Mouse (Mus musculus): ENCODE results near the gene Obox6. TPM values are rescaled to one million over a fixed set of nuclear protein-coding genes. Genes with fewer than 3 reads are reported as not detected.

The Obox6 gene
- total and polyA plus RNA-seq, 2 experiments from 2014 or later = not detected

GRCm38 (mm10) chr7:15859657-15860056, 20.2 kb upstream of the Obox6 start:
- peak; percentile 8 for DNase-seq
- 0 out of 2 replicates have a peak, but pooled peaks have one; percentile 33 for TF ChIP-seq CTCF (IDR thresholded peaks at IDR 0.05; ENCODE audit: low read depth)
- no peaks in the 10 kb centered on the region for H3K4me1 ChIP-seq (ENCODE audit: insufficient read depth)
- H3K9ac ChIP-seq = no peak overlapping the region
- H3K4me2 ChIP-seq (ENCODE audit: low read depth) = no peak overlapping the region
- H3K27ac ChIP-seq (ENCODE audit: low read depth, low read length) = no peak overlapping the region
- WGBS = 35% methylated on average over 2 of the region's 2 CpGs
- H3K36me3 ChIP-seq (ENCODE audit: insufficient read depth) = no peaks in the 10 kb centered on the region
- ATAC-seq = no peak
- H3K9me3 ChIP-seq (ENCODE audit: low read length) = no peaks in the 10 kb centered on the region
- no peaks in the 10 kb centered on the region for H3K27me3 ChIP-seq (ENCODE audit: insufficient read depth, low read length)
- H3K4me3 ChIP-seq (ENCODE audit: low read depth, low read length) = no peak overlapping the region

Other genes starting within 250 kb of the Obox6 start
- not detected in 2 replicates for gene Obox3, start 199.8 kb downstream of the Obox6 start, total RNA-seq (2014; rRNA removed)
- gene Obox3, start 199.8 kb downstream of the Obox6 start, polyA plus RNA-seq (2015; fragmentation: Nextera tagmentation; extraction: Ambion mirVana) = not detected in 2 replicates
- gene Obox5, start 89.5 kb downstream of the Obox6 start, total RNA-seq (2014; rRNA removed) = not detected in 2 replicates
- not detected in 2 replicates for gene Obox5, start 89.5 kb downstream of the Obox6 start, polyA plus RNA-seq (2015; fragmentation: Nextera tagmentation; extraction: Ambion mirVana)
- 1.2 and 1.9 TPM in 2 replicates for gene Crx, start 40.3 kb upstream of the Obox6 start, total RNA-seq (2014; rRNA removed)
- gene Crx, start 40.3 kb upstream of the Obox6 start, polyA plus RNA-seq (2015; fragmentation: Nextera tagmentation; extraction: Ambion mirVana) = 0.05 and 0.25 TPM in 2 replicates
- gene Crxos, start 42.9 kb upstream of the Obox6 start, total RNA-seq (2014; rRNA removed) = not detected in 2 replicates
- gene Crxos, start 42.9 kb upstream of the Obox6 start, polyA plus RNA-seq (2015; fragmentation: Nextera tagmentation; extraction: Ambion mirVana) = not detected in 2 replicates
- 813 and 1,238 TPM in 2 replicates for gene Selenow, start 82.7 kb upstream of the Obox6 start, total RNA-seq (2014; rRNA removed)
- gene Selenow, start 82.7 kb upstream of the Obox6 start, polyA plus RNA-seq (2015; fragmentation: Nextera tagmentation; extraction: Ambion mirVana) = 2,478 and 2,732 TPM in 2 replicates
- 117 and 189 TPM in 2 replicates for gene Nop53, start 106.4 kb upstream of the Obox6 start, total RNA-seq (2014; rRNA removed)
- 143 and 154 TPM in 2 replicates for gene Nop53, start 106.4 kb upstream of the Obox6 start, polyA plus RNA-seq (2015; fragmentation: Nextera tagmentation; extraction: Ambion mirVana)
- gene Ehd2, start 127.9 kb upstream of the Obox6 start, total RNA-seq (2014; rRNA removed) = 3.1 and 3.5 TPM in 2 replicates
- gene Ehd2, start 127.9 kb upstream of the Obox6 start, polyA plus RNA-seq (2015; fragmentation: Nextera tagmentation; extraction: Ambion mirVana) = 4.4 and 5.0 TPM in 2 replicates
- 3.2 and 5.0 TPM in 2 replicates for gene Bicra, start 208.2 kb upstream of the Obox6 start, total RNA-seq (2014; rRNA removed)
- 3.6 and 5.8 TPM in 2 replicates for gene Bicra, start 208.2 kb upstream of the Obox6 start, polyA plus RNA-seq (2015; fragmentation: Nextera tagmentation; extraction: Ambion mirVana)
- 0.10 and 0.15 TPM in 2 replicates for gene Zfp541, start 222.1 kb upstream of the Obox6 start, total RNA-seq (2014; rRNA removed)
- gene Zfp541, start 222.1 kb upstream of the Obox6 start, polyA plus RNA-seq (2015; fragmentation: Nextera tagmentation; extraction: Ambion mirVana) = 0.04 and 0.17 TPM in 2 replicates

All from forebrain, postnatal 0 days (tissue).